Mouse (Mus musculus) lung, adult 2 months (tissue): ENCODE results near the gene Cenpu. TPM values are rescaled to one million over a fixed set of nuclear protein-coding genes. Genes with fewer than 3 reads are reported as not detected.
"Not testable (repeated sequence)": the region's sequence is repeated elsewhere in the genome, so short reads cannot be mapped to it uniquely, and the experiment has no call there.

Source experiments
- DNase-seq: peaks from one replicate; pipeline ENCODE4 v3.0.0; 2022
- H3K4me1 ChIP-seq: fragments of 200-500 bp; 2 replicates; pipeline ENCODE4 v1.6.1; 2011; ENCODE audit warnings: low read length; ENCODE audit not compliant: control insufficient read depth, insufficient read depth
- H3K4me3 ChIP-seq: fragments of 200-500 bp; replicated peaks from 2 replicates; pipeline ENCODE3; 2011; ENCODE audit warnings: low read depth, mild to moderate bottlenecking, control low read depth, low read length; ENCODE audit errors: extremely low read depth
- CTCF ChIP-seq: fragments of 200-500 bp; IDR thresholded peaks from 2 replicates; pipeline ENCODE4 v1.5.1; 2011; ENCODE audit warnings: mild to moderate bottlenecking, low read length, control low read depth; ENCODE audit not compliant: insufficient read depth
- POLR2A ChIP-seq: fragments of 200-500 bp; IDR thresholded peaks from 2 replicates; pipeline ENCODE4 v1.6.1; 2011; ENCODE audit warnings: low read depth, mild to moderate bottlenecking, control low read depth, low read length, borderline replicate concordance; ENCODE audit errors: extremely low read depth
- WGBS: fragments of 180-500 bp; shearing (Covaris S2); methylation state at CpG from one replicate; pipeline ENCODE4 v1.1.7; 2018; 5-methylcytosine and 5-hydroxymethylcytosine counted together
- polyA plus RNA-seq: library from polyadenylated mRNA; depleted of rRNA; stranded (reverse); fragments of >200 nt; gene quantifications from 2 replicates; pipeline ENCODE4 v1.2.3, GENCODE M21; 2012

The Cenpu gene
- polyA plus RNA-seq, 1 experiment, result 1.3 TPM

- Histone ChIP-seq H3K4me1 (peaks cover 5% of the 10 kb centered on the region), H3K4me3 (no peak overlapping the region)
- DNase-seq, result peak; percentile 32
- WGBS, result 44% methylated on average over 19 of the region's 19 CpGs
- TF ChIP-seq POLR2A, result no peak
- TF ChIP-seq CTCF, result no peak
These were observed 18.0 kb downstream of the Cenpu start for GRCm38 (mm10) chr8:46569659-46570441.

GRCm38 (mm10) chr8:46570673-46571072 is 18.8 kb downstream of the Cenpu start:
- DNase-seq, result no peak
- TF ChIP-seq POLR2A (no peak), CTCF (no peak)
- Histone ChIP-seq H3K4me3 (no peak overlapping the region), H3K4me1 (peaks cover 5% of the 10 kb centered on the region)
- WGBS, result 85% methylated on average over 14 of the region's 14 CpGs

GRCm38 (mm10) chr8:46573446-46573845 is 21.6 kb downstream of the Cenpu start:
- Histone ChIP-seq H3K4me3 (no peak overlapping the region), H3K4me1 (peaks cover 5% of the 10 kb centered on the region)
- no peak for DNase-seq
- TF ChIP-seq CTCF, result no peak
- TF ChIP-seq POLR2A, result no peak
- WGBS, result 94% methylated on average over 2 of the region's 2 CpGs

GRCm38 (mm10) chr8:46573964-46574363 is 22.1 kb downstream of the Cenpu start:
- peaks cover 5% of the 10 kb centered on the region for H3K4me1 ChIP-seq
- no peak overlapping the region for H3K4me3 ChIP-seq
- TF ChIP-seq POLR2A, result no peak
- no peak for TF ChIP-seq CTCF
- no peak for DNase-seq
- WGBS, result 91% methylated on average over 2 of the region's 2 CpGs

- no peak for DNase-seq
- TF ChIP-seq CTCF (no peak), POLR2A (no peak)
- H3K4me3 ChIP-seq, result no peak overlapping the region
- no peaks in the 10 kb centered on the region for H3K4me1 ChIP-seq
- WGBS, result 96% methylated on average over 9 of the region's 9 CpGs
These were observed 27.0 kb downstream of the Cenpu start for GRCm38 (mm10) chr8:46578794-46579193.

GRCm38 (mm10) chr8:46584328-46584727 is 32.5 kb downstream of the Cenpu start:
- H3K4me1 ChIP-seq, H3K4me3 ChIP-seq, DNase-seq: not testable (repeated sequence)
- 70% methylated on average over 4 of the region's 4 CpGs for WGBS

GRCm38 (mm10) chr8:46585576-46585975 is 33.7 kb downstream of the Cenpu start:
- TF ChIP-seq CTCF, result no peak
- TF ChIP-seq POLR2A, result no peak
- WGBS, result 55% methylated on average over 3 of the region's 3 CpGs
- Histone ChIP-seq H3K4me1 (no peaks in the 10 kb centered on the region), H3K4me3 (no peak overlapping the region)
- no peak for DNase-seq

- TF ChIP-seq POLR2A, result no peak
- no peak for TF ChIP-seq CTCF
- Histone ChIP-seq H3K4me1 (no peaks in the 10 kb centered on the region), H3K4me3 (no peak overlapping the region)
- DNase-seq, result no peak
- 71% methylated on average over 5 of the region's 5 CpGs for WGBS
These were observed 36.1 kb downstream of the Cenpu start for GRCm38 (mm10) chr8:46587911-46588310.

GRCm38 (mm10) chr8:46588663-46589062 is 36.8 kb downstream of the Cenpu start:
- WGBS, result 85% methylated on average over 2 of the region's 2 CpGs
- TF ChIP-seq POLR2A, result no peak
- no peak for TF ChIP-seq CTCF
- Histone ChIP-seq H3K4me1 (no peaks in the 10 kb centered on the region), H3K4me3 (no peak overlapping the region)
- no peak for DNase-seq

GRCm38 (mm10) chr8:46593067-46593466 is 41.2 kb downstream of the Cenpu start:
- no peak for TF ChIP-seq POLR2A
- WGBS, result 81% methylated on average over 8 of the region's 8 CpGs
- DNase-seq, result no peak
- Histone ChIP-seq H3K4me1 (no peaks in the 10 kb centered on the region), H3K4me3 (no peak overlapping the region)
